In genomic region chr4:21368234-21369021, GRCm38 (mm10) we compare ENCODE assay signal across 8 mouse cellular contexts.
DNase-seq lines count a peak whose midpoint lies in the region; ATAC-seq lines count a peak whose summit lies in the region.

No protein-coding gene starts in this region.

- intact Hi-C loops in heart, postnatal 25 days (cut with DNase I), result loop anchor here (2.0 to 5.0 kb wide), 2 partner anchors 24 to 1246 kb away; no protein-coding TSS in a partner anchor

- no peaks in the 10 kb centered on the region for H3K4me1 ChIP-seq in forebrain, embryonic 12.5 days

- H3K4me3 ChIP-seq in forebrain, embryonic 12.5 days (replicated peaks), result no peak overlapping the region

- DNase-seq in frontal cortex, postnatal 25 days (ENCODE audit: low spot score in 2 of 2), result no peak
- DNase-seq in thymus, postnatal 0 days (ENCODE audit: low spot score), result peak; percentile 13
- DNase-seq in thymus, postnatal 14 days, result no peak
- peak; percentile 10 to 62 for DNase-seq in layer of hippocampus, postnatal 14 days (ENCODE audit: low spot score in 2 of 2)
- peak; percentile 53 to 59 for DNase-seq in right cerebral cortex, postnatal 10 days (ENCODE audit: low spot score in 2 of 2)
- DNase-seq in heart, postnatal 25 days (ENCODE audit: low spot score), result no peak

- no peak overlapping the region for H3K9ac ChIP-seq in forebrain, embryonic 12.5 days

- no peaks in the 10 kb centered on the region for H3K9me3 ChIP-seq in forebrain, embryonic 12.5 days

- no peak overlapping the region for H3K27ac ChIP-seq in forebrain, embryonic 12.5 days

- peak; percentile 79; the same call in 1 of the 2 replicates for ATAC-seq in frontal cortex, adult (ENCODE audit: low TSS enrichment)
- peak; percentile 74 for ATAC-seq in forebrain, embryonic 12.5 days (ENCODE audit: low FRiP score)

- 68% methylated on average over 11 of the region's 11 CpGs for WGBS in forebrain, embryonic 12.5 days

- no peaks in the 10 kb centered on the region for H3K36me3 ChIP-seq in forebrain, embryonic 12.5 days (replicated peaks)

- no peaks in the 10 kb centered on the region for H3K27me3 ChIP-seq in forebrain, embryonic 12.5 days

- no peak overlapping the region for H3K4me2 ChIP-seq in forebrain, embryonic 12.5 days

Comparison
In these comparisons a context has a peak if more than half of its experiments do, and no peak if none do; other contexts are left out.
1. DNase-seq: peak in thymus, postnatal 0 days (single experiment), layer of hippocampus, postnatal 14 days (2 of 2) and right cerebral cortex, postnatal 10 days (2 of 2); none in frontal cortex, postnatal 25 days (0 of 2), thymus, postnatal 14 days (single experiment) and heart, postnatal 25 days (single experiment).